Comparison of ENCODE assay signal across 8 mouse cellular contexts in genomic region chr6:49212931-49213580, GRCm38 (mm10). TPM values are rescaled to one million over a fixed set of nuclear protein-coding genes. Genes with fewer than 3 reads are reported as not detected.
DNase-seq lines count a peak whose midpoint lies in the region; ATAC-seq and TF ChIP-seq lines count a peak whose summit lies in the region.

No protein-coding gene starts in this region.

- H3K27me3 ChIP-seq in kidney, postnatal 0 days (ENCODE audit: insufficient read depth, low read length) = no peaks in the 10 kb centered on the region
- no peaks in the 10 kb centered on the region for H3K27me3 ChIP-seq in embryonic facial prominence, embryonic 13.5 days
- no peaks in the 10 kb centered on the region for H3K27me3 ChIP-seq in intestine, embryonic 16.5 days (replicated peaks; ENCODE audit: control insufficient read depth, insufficient read depth, low read length)
- H3K27me3 ChIP-seq in neural tube, embryonic 11.5 days (ENCODE audit: control insufficient read depth, insufficient read depth, low read length) = no peaks in the 10 kb centered on the region

- intact Hi-C loops in gastrocnemius, postnatal 14 days (cut with DNase I; ENCODE audit: low total_unique reads) = loop anchor here (10.0 kb wide), 1 partner anchor 1972 kb away; no protein-coding TSS in a partner anchor

- no peaks in the 10 kb centered on the region for H3K9me3 ChIP-seq in kidney, postnatal 0 days (replicated peaks; ENCODE audit: low read length)
- H3K9me3 ChIP-seq in embryonic facial prominence, embryonic 13.5 days = no peaks in the 10 kb centered on the region
- H3K9me3 ChIP-seq in intestine, embryonic 16.5 days (ENCODE audit: control insufficient read depth, low read length) = no peaks in the 10 kb centered on the region
- no peaks in the 10 kb centered on the region for H3K9me3 ChIP-seq in neural tube, embryonic 11.5 days (ENCODE audit: control insufficient read depth, low read length)

- 8% methylated on average over 20 of the region's 20 CpGs for WGBS in kidney, postnatal 0 days
- 2% methylated on average over 20 of the region's 20 CpGs for WGBS in embryonic facial prominence, embryonic 13.5 days
- 2% methylated on average over 20 of the region's 20 CpGs for WGBS in intestine, embryonic 16.5 days
- WGBS in neural tube, embryonic 11.5 days = 3% methylated on average over 20 of the region's 20 CpGs

- peak overlapping the region; percentile 87 for H3K27ac ChIP-seq in kidney, postnatal 0 days
- peak overlapping the region; percentile 99 for H3K27ac ChIP-seq in embryonic facial prominence, embryonic 13.5 days
- H3K27ac ChIP-seq in intestine, embryonic 16.5 days (ENCODE audit: low read length) = peak overlapping the region; percentile 100
- H3K27ac ChIP-seq in neural tube, embryonic 11.5 days (ENCODE audit: low read depth, low read length) = peak overlapping the region; percentile 99; the same call in 1 of the 2 replicates

- TF ChIP-seq CTCF in kidney, postnatal 0 days (IDR thresholded peaks at IDR 0.05; ENCODE audit: low read depth) = no peak

- DNase-seq in kidney, postnatal 0 days (ENCODE audit: low spot score) = no peak
- DNase-seq in kidney, postnatal 10 days = no peak
- peak; percentile 35 for DNase-seq in neural tube, embryonic 11.5 days (ENCODE audit: low spot score)
- no peak for DNase-seq in left cerebral cortex, adult 9 months (ENCODE audit: low spot score in 2 of 2)
- DNase-seq in gastrocnemius, postnatal 14 days = no peak
- DNase-seq in urinary bladder, postnatal 10 days (ENCODE audit: low spot score) = no peak

- peak overlapping the region; percentile 74 for H3K4me3 ChIP-seq in kidney, postnatal 0 days (replicated peaks; ENCODE audit: low read depth, low read length)
- H3K4me3 ChIP-seq in embryonic facial prominence, embryonic 13.5 days = peak overlapping the region; percentile 92
- H3K4me3 ChIP-seq in intestine, embryonic 16.5 days (ENCODE audit: low read length) = peak overlapping the region; percentile 97
- H3K4me3 ChIP-seq in neural tube, embryonic 11.5 days (ENCODE audit: low read depth, low read length) = peak overlapping the region; percentile 93

- no peak for ATAC-seq in kidney, postnatal 0 days (replicated peaks; ENCODE audit: low FRiP score, low read depth)
- ATAC-seq in embryonic facial prominence, embryonic 13.5 days (ENCODE audit: insufficient number of reproducible peaks, insufficient read depth, low FRiP score, low TSS enrichment, low read depth) = no peak
- no peak for ATAC-seq in intestine, embryonic 16.5 days
- ATAC-seq in neural tube, embryonic 11.5 days (ENCODE audit: insufficient read depth, low FRiP score, low TSS enrichment) = no peak

- H3K4me2 ChIP-seq in kidney, postnatal 0 days (ENCODE audit: low read length) = peak overlapping the region; percentile 96
- H3K4me2 ChIP-seq in embryonic facial prominence, embryonic 13.5 days = peak overlapping the region; percentile 96
- H3K4me2 ChIP-seq in intestine, embryonic 16.5 days (ENCODE audit: low read depth, low read length) = peak overlapping the region; percentile 78
- peak overlapping the region; percentile 98 for H3K4me2 ChIP-seq in neural tube, embryonic 11.5 days (ENCODE audit: low read depth)

- peaks cover 22% of the 10 kb centered on the region for H3K4me1 ChIP-seq in kidney, postnatal 0 days (replicated peaks; ENCODE audit: insufficient read depth, low read length)
- H3K4me1 ChIP-seq in embryonic facial prominence, embryonic 13.5 days = peaks cover 52% of the 10 kb centered on the region
- H3K4me1 ChIP-seq in intestine, embryonic 16.5 days (ENCODE audit: control insufficient read depth, insufficient read depth, low read length) = peaks cover 30% of the 10 kb centered on the region
- peaks cover 28% of the 10 kb centered on the region for H3K4me1 ChIP-seq in neural tube, embryonic 11.5 days (ENCODE audit: control insufficient read depth, insufficient read depth, low read length)

- H3K36me3 ChIP-seq in kidney, postnatal 0 days (ENCODE audit: insufficient read depth, low read length) = no peaks in the 10 kb centered on the region
- H3K36me3 ChIP-seq in embryonic facial prominence, embryonic 13.5 days = peaks cover 8% of the 10 kb centered on the region; the same call in 1 of the 2 replicates
- H3K36me3 ChIP-seq in intestine, embryonic 16.5 days (ENCODE audit: control insufficient read depth, insufficient read depth, low read length) = no peaks in the 10 kb centered on the region
- no peaks in the 10 kb centered on the region for H3K36me3 ChIP-seq in neural tube, embryonic 11.5 days (ENCODE audit: control insufficient read depth, insufficient read depth, low read length)

- peak overlapping the region; percentile 81 for H3K9ac ChIP-seq in kidney, postnatal 0 days (ENCODE audit: low read depth, low read length)
- peak overlapping the region; percentile 97 for H3K9ac ChIP-seq in embryonic facial prominence, embryonic 13.5 days
- peak overlapping the region; percentile 98 for H3K9ac ChIP-seq in intestine, embryonic 16.5 days (ENCODE audit: low read depth, low read length)
- peak overlapping the region; percentile 95 for H3K9ac ChIP-seq in neural tube, embryonic 11.5 days (ENCODE audit: low read length)

RNA-seq across cellular contexts. Expression of gene Igf2bp3, which starts 1.7 kb away (rescaled TPM):
- polyA plus RNA-seq in kidney, postnatal 0 days (2015; fragmentation: Nextera tagmentation; extraction: Ambion mirVana) = 20.5 and 20.6 TPM in 2 replicates
- 69.9 and 75.5 TPM in 2 replicates for polyA plus RNA-seq in embryonic facial prominence, embryonic 13.5 days (2015; fragmentation: Nextera tagmentation; extraction: Ambion mirVana)
- 78.7 and 81.9 TPM in 2 replicates for polyA plus RNA-seq in intestine, embryonic 16.5 days (2015; fragmentation: Nextera tagmentation; extraction: Ambion mirVana)
- 129 and 130 TPM in 2 replicates for polyA plus RNA-seq in neural tube, embryonic 11.5 days (2014; fragmentation: Nextera tagmentation; extraction: Ambion mirVana)
- 1 to 10 TPM in 1 of 2 experiments, under 1 TPM in 1; 0.86 to 1.1 TPM for total RNA-seq in gastrocnemius, postnatal 14 days (2021)

RNA-seq across cellular contexts. Expression of gene Tra2a, which starts 50.8 kb away (rescaled TPM):
- 60.9 and 69.0 TPM in 2 replicates for polyA plus RNA-seq in kidney, postnatal 0 days (2015; fragmentation: Nextera tagmentation; extraction: Ambion mirVana)
- 136 and 143 TPM in 2 replicates for polyA plus RNA-seq in embryonic facial prominence, embryonic 13.5 days (2015; fragmentation: Nextera tagmentation; extraction: Ambion mirVana)
- 68.7 and 71.3 TPM in 2 replicates for polyA plus RNA-seq in intestine, embryonic 16.5 days (2015; fragmentation: Nextera tagmentation; extraction: Ambion mirVana)
- polyA plus RNA-seq in neural tube, embryonic 11.5 days (2014; fragmentation: Nextera tagmentation; extraction: Ambion mirVana) = 50.0 and 54.7 TPM in 2 replicates
- 10 to 100 TPM; 15.8 to 18.1 TPM for total RNA-seq in gastrocnemius, postnatal 14 days (2021)
